ENCODE assay signal across 21 mouse cellular contexts in the genomic region with DNA sequence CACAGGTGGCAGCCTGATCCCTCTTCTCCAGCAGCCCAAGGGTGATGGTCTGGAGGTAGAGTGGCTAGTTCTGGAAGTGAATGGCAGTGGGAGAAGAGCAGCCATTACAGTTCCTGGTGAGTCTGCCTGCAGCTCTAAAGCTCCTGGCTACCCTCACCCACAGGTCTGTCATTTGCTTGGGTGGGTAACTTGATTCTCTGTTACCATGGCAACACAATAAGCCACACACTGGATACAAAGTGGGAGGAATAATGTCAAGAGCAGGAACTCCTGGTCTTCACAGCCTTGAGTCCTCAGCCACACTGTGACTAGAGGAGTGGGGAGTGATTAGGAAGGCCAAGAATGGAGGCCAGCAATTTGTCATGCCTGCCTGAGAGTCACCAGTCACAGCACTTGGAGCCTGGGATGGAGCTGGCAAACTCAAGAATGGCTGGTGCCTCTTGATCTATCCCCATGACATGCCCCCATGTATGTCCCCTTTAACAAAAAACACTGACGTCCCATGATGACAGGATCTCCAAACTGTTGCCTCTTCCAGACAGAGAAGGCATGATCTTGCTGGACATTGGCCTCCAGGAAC. TPM values are rescaled to one million over a fixed set of nuclear protein-coding genes. Genes with fewer than 3 reads are reported as not detected.
DNase-seq lines count a peak whose midpoint lies in the region; ATAC-seq and TF ChIP-seq lines count a peak whose summit lies in the region.
"Had no signal": no experiment of that assay in that cellular context is flagged by ENCODE, and none has a peak within 500 bp of the region (broad histone marks: within the 10 kb centered on the region; RNA-seq: fewer than 3 reads in every experiment).

No protein-coding gene starts in this region.

- H3K36me3 ChIP-seq in forebrain, embryonic 10.5 days (replicated peaks) = no peaks in the 10 kb centered on the region
- H3K36me3 ChIP-seq in forebrain, embryonic 13.5 days (ENCODE audit: poor library complexity, severe bottlenecking) = no peaks in the 10 kb centered on the region
- no peaks in the 10 kb centered on the region for H3K36me3 ChIP-seq in embryonic facial prominence, embryonic 14.5 days (ENCODE audit: control insufficient read depth, insufficient read depth, low read length)
- H3K36me3 ChIP-seq: embryonic facial prominence, embryonic 13.5 days; hindbrain, embryonic 13.5 days had no signal

- H3K9ac ChIP-seq in forebrain, embryonic 13.5 days = no peak overlapping the region
- H3K9ac ChIP-seq in embryonic facial prominence, embryonic 14.5 days (ENCODE audit: low read depth, low read length) = no peak overlapping the region
- H3K9ac ChIP-seq: embryonic facial prominence, embryonic 13.5 days; hindbrain, embryonic 13.5 days; lung, embryonic 14.5 days had no signal

- H3K4me3 ChIP-seq in forebrain, embryonic 10.5 days = no peak overlapping the region
- no peak overlapping the region for H3K4me3 ChIP-seq in forebrain, embryonic 13.5 days
- H3K4me3 ChIP-seq in left cerebral cortex, adult 2 months = no peak overlapping the region
- H3K4me3 ChIP-seq in embryonic facial prominence, embryonic 14.5 days (ENCODE audit: low read depth, low read length) = no peak overlapping the region
- H3K4me3 ChIP-seq: embryonic facial prominence, embryonic 13.5 days; hindbrain, embryonic 13.5 days had no signal

- no peak overlapping the region for H3K4me2 ChIP-seq in forebrain, embryonic 13.5 days
- H3K4me2 ChIP-seq in embryonic facial prominence, embryonic 14.5 days (ENCODE audit: low read depth, low read length) = no peak overlapping the region
- H3K4me2 ChIP-seq: embryonic facial prominence, embryonic 13.5 days; hindbrain, embryonic 13.5 days; lung, embryonic 14.5 days had no signal

- H3K4me1 ChIP-seq in forebrain, embryonic 10.5 days = peaks cover 27% of the 10 kb centered on the region
- peaks cover 22% of the 10 kb centered on the region for H3K4me1 ChIP-seq in forebrain, embryonic 13.5 days
- peaks cover 3% of the 10 kb centered on the region; the same call in 1 of the 2 replicates for H3K4me1 ChIP-seq in embryonic facial prominence, embryonic 14.5 days (ENCODE audit: control insufficient read depth, insufficient read depth, low read length)

- peak overlapping the region; percentile 0; the same call in 1 of the 2 replicates for H3K27ac ChIP-seq in forebrain, embryonic 10.5 days
- H3K27ac ChIP-seq in forebrain, embryonic 13.5 days = no peak overlapping the region
- H3K27ac ChIP-seq in left cerebral cortex, adult 2 months = no peak overlapping the region
- no peak overlapping the region for H3K27ac ChIP-seq in embryonic facial prominence, embryonic 14.5 days (replicated peaks; ENCODE audit: low read depth, low read length)
- H3K27ac ChIP-seq: embryonic facial prominence, embryonic 13.5 days; hindbrain, embryonic 13.5 days; macrophage had no signal

- WGBS in forebrain, embryonic 10.5 days = 90% methylated on average over 1 of the region's 1 CpGs
- 79% methylated on average over 1 of the region's 1 CpGs for WGBS in forebrain, embryonic 13.5 days
- WGBS in embryonic facial prominence, embryonic 14.5 days = 92% methylated on average over 1 of the region's 1 CpGs

- ATAC-seq in forebrain, embryonic 13.5 days = no peak
- peak; percentile 44; the same call in 1 of the 2 replicates for ATAC-seq in embryonic facial prominence, embryonic 14.5 days (ENCODE audit: low read depth)
- ATAC-seq: Patski had no signal

- H3K9me3 ChIP-seq in forebrain, embryonic 10.5 days = no peaks in the 10 kb centered on the region
- H3K9me3 ChIP-seq in forebrain, embryonic 13.5 days (replicated peaks) = no peaks in the 10 kb centered on the region
- H3K9me3 ChIP-seq in embryonic facial prominence, embryonic 14.5 days (ENCODE audit: control insufficient read depth, low read length) = no peaks in the 10 kb centered on the region
- H3K9me3 ChIP-seq: embryonic facial prominence, embryonic 13.5 days; hindbrain, embryonic 13.5 days had no signal

- no peaks in the 10 kb centered on the region for H3K27me3 ChIP-seq in forebrain, embryonic 10.5 days (ENCODE audit: poor library complexity, severe bottlenecking)
- no peaks in the 10 kb centered on the region for H3K27me3 ChIP-seq in forebrain, embryonic 13.5 days
- no peaks in the 10 kb centered on the region for H3K27me3 ChIP-seq in embryonic facial prominence, embryonic 14.5 days (replicated peaks; ENCODE audit: control insufficient read depth, insufficient read depth, low read length)
- H3K27me3 ChIP-seq: embryonic facial prominence, embryonic 13.5 days; hindbrain, embryonic 13.5 days; Patski had no signal

- intact Hi-C loops in left cerebral cortex, postnatal 4 days (cut with DNase I) = loop anchor here (5.0 kb wide), 1 partner anchor 415 kb away; no protein-coding TSS in a partner anchor
- intact Hi-C loops in left cerebral cortex, adult 2 months (cut with DNase I) = no loop called here

- TF ChIP-seq CTCF in left cerebral cortex, adult 2 months (IDR thresholded peaks at IDR 0.05) = no peak

- DNase-seq in forebrain, embryonic 10.5 days (ENCODE audit: extremely low spot score, low spot score) = no peak
- peak; percentile 21 for DNase-seq in left cerebral cortex, postnatal 4 days
- DNase-seq in left cerebral cortex, adult 2 months (ENCODE audit: extremely low spot score in 1 of 2, low spot score in 2 of 2) = no peak
- peak; percentile 26 for DNase-seq in embryonic facial prominence, embryonic 14.5 days (ENCODE audit: low spot score)
- peak; percentile 6 for DNase-seq in telencephalon, adult 2 months (ENCODE audit: low read depth, low spot score)
- DNase-seq in c-Kit-positive CD71-positive TER-119-positive erythroid progenitor cells, embryonic 14.5 days (ENCODE audit: low spot score) = no peak
- DNase-seq: B cell, adult 2 months; cerebellum, adult 2 months; gastrocnemius, postnatal 14 days; kidney, adult 11 months; lung, embryonic 14.5 days; thymus, postnatal 25 days had no signal

RNA-seq across cellular contexts. Expression of gene Fam151a, which starts 13.4 kb away (rescaled TPM):
- 0.09 TPM in 1 of 2 replicates, not detected in the other for polyA plus RNA-seq in forebrain, embryonic 10.5 days (2016; fragmentation: Nextera tagmentation; extraction: Ambion mirVana)
- polyA plus RNA-seq in forebrain, embryonic 13.5 days (2015; fragmentation: Nextera tagmentation; extraction: Ambion mirVana) = not detected in 2 replicates
- not detected for total RNA-seq in left cerebral cortex, postnatal 4 days (2021)
- not detected for total RNA-seq in left cerebral cortex, adult 2 months (2021)
- 0.17 and 0.49 TPM in 2 replicates for polyA plus RNA-seq in embryonic facial prominence, embryonic 14.5 days (2014; fragmentation: Nextera tagmentation; extraction: Ambion mirVana)
- total RNA-seq: gastrocnemius, postnatal 14 days; liver, adult 2 months had no signal
- polyA plus RNA-seq: cerebellum, adult 2 months; embryonic facial prominence, embryonic 13.5 days; frontal cortex, adult 2 months; heart, postnatal 0 days; hindbrain, embryonic 13.5 days; liver, adult 2 months; macrophage; neural tube, embryonic 14.5 days; Patski had no signal

RNA-seq across cellular contexts. Expression of gene Mroh7, which starts 16.4 kb away (rescaled TPM):
- polyA plus RNA-seq in forebrain, embryonic 10.5 days (2016; fragmentation: Nextera tagmentation; extraction: Ambion mirVana) = 0.06 and 0.12 TPM in 2 replicates
- polyA plus RNA-seq in forebrain, embryonic 13.5 days (2015; fragmentation: Nextera tagmentation; extraction: Ambion mirVana) = 0.20 and 0.80 TPM in 2 replicates
- total RNA-seq in left cerebral cortex, postnatal 4 days (2021) = 1 to 10 TPM; 1.3 to 1.6 TPM
- 1 to 10 TPM; 3.1 to 4.6 TPM for total RNA-seq in left cerebral cortex, adult 2 months (2021)
- 0.24 and 0.84 TPM in 2 replicates for polyA plus RNA-seq in embryonic facial prominence, embryonic 14.5 days (2014; fragmentation: Nextera tagmentation; extraction: Ambion mirVana)
- polyA plus RNA-seq: macrophage had no signal

RNA-seq across cellular contexts. Expression of gene Acot11, which starts 57.7 kb away (rescaled TPM):
- 1.9 and 2.1 TPM in 2 replicates for polyA plus RNA-seq in forebrain, embryonic 10.5 days (2016; fragmentation: Nextera tagmentation; extraction: Ambion mirVana)
- 0.63 and 0.94 TPM in 2 replicates for polyA plus RNA-seq in forebrain, embryonic 13.5 days (2015; fragmentation: Nextera tagmentation; extraction: Ambion mirVana)
- total RNA-seq in left cerebral cortex, postnatal 4 days (2021) = 1 to 10 TPM; 3.7 to 3.8 TPM
- total RNA-seq in left cerebral cortex, adult 2 months (2021) = 10 to 100 TPM; 51.7 to 54.1 TPM
- 4.1 and 4.2 TPM in 2 replicates for polyA plus RNA-seq in embryonic facial prominence, embryonic 14.5 days (2014; fragmentation: Nextera tagmentation; extraction: Ambion mirVana)

Comparison
In these comparisons a context has a peak if more than half of its experiments do, and no peak if none do; other contexts are left out.
1. DNase-seq: peak in left cerebral cortex, postnatal 4 days (single experiment), embryonic facial prominence, embryonic 14.5 days (single experiment) and telencephalon, adult 2 months (single experiment); none in forebrain, embryonic 10.5 days (single experiment), left cerebral cortex, adult 2 months (0 of 2) and c-Kit-positive CD71-positive TER-119-positive erythroid progenitor cells, embryonic 14.5 days (single experiment).